Mouse (Mus musculus): ENCODE data around the gene Gm20826. TPM values are rescaled to one million over a fixed set of nuclear protein-coding genes. Genes with fewer than 3 reads are reported as not detected.
"Not testable (repeated sequence)": the region's sequence is repeated elsewhere in the genome, so short reads cannot be mapped to it uniquely, and the experiment has no call there.

Gm20826 gene
- polyA plus RNA-seq (2012; rRNA removed): not detected in 2 replicates

DNA sequence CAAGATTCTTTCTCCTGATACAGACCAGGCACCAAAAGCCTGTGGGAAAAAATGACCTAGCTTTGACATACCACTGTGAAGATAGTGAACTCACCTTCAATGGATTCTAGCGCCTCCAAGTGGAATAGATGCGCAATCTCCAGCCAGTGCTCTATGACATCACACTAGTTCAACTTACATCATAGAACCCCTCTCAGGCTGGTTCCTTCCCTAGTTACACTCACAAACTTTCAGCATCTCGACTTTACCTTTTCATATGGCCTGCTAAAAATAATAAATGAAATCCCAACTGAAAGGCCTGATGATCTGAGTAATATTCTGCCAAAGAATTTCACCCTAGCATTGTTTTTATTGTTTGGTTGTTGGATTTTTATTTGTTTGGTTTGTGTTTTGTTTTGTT, at the start of gene Gm20826:
TSS of gene Gm20826 (minus strand) at position 101 of the 400 bp plus-strand sequence.
- not testable (repeated sequence) for DNase-seq (ENCODE audit: low read depth in 1 of 2, low spot score in 2 of 2); H3K36me3 ChIP-seq (ENCODE audit: control insufficient read depth, insufficient read depth, low read length); H3K4me1 ChIP-seq (ENCODE audit: control insufficient read depth, insufficient read depth, insufficient read length); H3K4me3 ChIP-seq (ENCODE audit: extremely low read depth, insufficient read depth, insufficient read length); H3K27ac ChIP-seq (ENCODE audit: insufficient read depth, low read length); H3K27me3 ChIP-seq (ENCODE audit: control insufficient read depth, insufficient read depth, low read length)
- no CpG with 5 or more reads among the region's 3 CpGs for WGBS

Other genes with a start within 250 kb of the Gm20826 start
- gene Gm21788, start 233.5 kb downstream of the Gm20826 start, polyA plus RNA-seq (2012; rRNA removed): not detected in 2 replicates
- gene Gm28576, start 84.5 kb upstream of the Gm20826 start, polyA plus RNA-seq (2012; rRNA removed): not detected in 2 replicates

All from spleen, adult 2 months (tissue).